Mouse (Mus musculus): ENCODE measurements at regions not wholly inside any gene's neighbourhood (a gene's known extent, or its start where the extent isn't known, plus 50 kb on each side); places are given as distances from the start of the nearest gene placed in this dataset.
A peak's percentile ranks its signal among the peaks of the same experiment; 100 is the strongest.

- no peak for DNase-seq
These were observed 57.7 kb downstream of the Rpl14 start for GRCm38 (mm10) chr9:120628794-120629560.

- no peak for DNase-seq
These were observed 58.4 kb downstream of the Rpl14 start for GRCm38 (mm10) chr9:120629609-120630008.

- peak; percentile 21 for DNase-seq
These were observed 61.6 kb downstream of the Rpl14 start for GRCm38 (mm10) chr9:120632821-120633220.

- no peak for DNase-seq
These were observed 71.4 kb downstream of the Rpl14 start for GRCm38 (mm10) chr9:120642656-120643055.

- no peak for DNase-seq
These were observed 72.1 kb downstream of the Rpl14 start for GRCm38 (mm10) chr9:120643371-120643770.

- DNase-seq = no peak
These were observed 74.5 kb downstream of the Rpl14 start for GRCm38 (mm10) chr9:120645776-120646175.

- no peak for DNase-seq
These were observed 75.8 kb downstream of the Rpl14 start for GRCm38 (mm10) chr9:120646806-120647667.

- DNase-seq = no peak
These were observed 76.4 kb downstream of the Rpl14 start for GRCm38 (mm10) chr9:120647668-120647955.

- no peak for DNase-seq
These were observed 81.5 kb downstream of the Rpl14 start for GRCm38 (mm10) chr9:120652733-120653132.

GRCm38 (mm10) chr9:120653170-120653569, 81.9 kb downstream of the Rpl14 start:
- DNase-seq = no peak

- DNase-seq = no peak
These were observed 83.5 kb downstream of the Rpl14 start for GRCm38 (mm10) chr9:120654736-120655135.

GRCm38 (mm10) chr9:120656976-120657375, 85.7 kb downstream of the Rpl14 start:
- DNase-seq = no peak

- DNase-seq = no peak
These were observed 86.5 kb downstream of the Rpl14 start for GRCm38 (mm10) chr9:120657786-120658185.

GRCm38 (mm10) chr9:120658576-120658975, 87.3 kb downstream of the Rpl14 start:
- DNase-seq = no peak

- DNase-seq = no peak
These were observed 90.0 kb downstream of the Rpl14 start for GRCm38 (mm10) chr9:120661226-120661625.

- DNase-seq = no peak
These were observed 90.5 kb downstream of the Rpl14 start for GRCm38 (mm10) chr9:120661641-120662227.

GRCm38 (mm10) chr9:120663181-120663580, 91.9 kb downstream of the Rpl14 start:
- DNase-seq = no peak

GRCm38 (mm10) chr9:120664086-120664485, 92.8 kb downstream of the Rpl14 start:
- no peak for DNase-seq

GRCm38 (mm10) chr9:120672452-120672851, 101.2 kb downstream of the Rpl14 start:
- DNase-seq = no peak

GRCm38 (mm10) chr9:120674855-120675254, 103.6 kb downstream of the Rpl14 start:
- DNase-seq = no peak

- DNase-seq = peak; percentile 37
These were observed 104.3 kb downstream of the Rpl14 start for GRCm38 (mm10) chr9:120675371-120676150.

- DNase-seq = no peak
These were observed 105.1 kb downstream of the Rpl14 start for GRCm38 (mm10) chr9:120676301-120676700.

GRCm38 (mm10) chr9:120676771-120677170, 105.5 kb downstream of the Rpl14 start:
- no peak for DNase-seq
